Mouse (Mus musculus) c-Kit-positive CD71-positive TER-119-negative erythroid progenitor cells, embryonic 14.5 days (primary cell): Measurements from ENCODE around the gene Csf2.
"Not testable (repeated sequence)": the region's sequence is repeated elsewhere in the genome, so short reads cannot be mapped to it uniquely, and the experiment has no call there.

Source experiments
- DNase-seq: peaks from one replicate; pipeline ENCODE4 v3.0.0-alpha.2; 2013; ENCODE audit warnings: low read depth

Gene Csf2

GRCm38 (mm10) chr11:54248940-54249717 is at the start of gene Csf2:
TSS of gene Csf2 (minus strand) at chr11:54249667.
- peak; percentile 44 for DNase-seq

GRCm38 (mm10) chr11:54298777-54299176 is 49.3 kb upstream of the Csf2 start:
- no peak for DNase-seq

GRCm38 (mm10) chr11:54297471-54297870 is 48.0 kb upstream of the Csf2 start:
- DNase-seq = not testable (repeated sequence)

- DNase-seq = no peak
Observed at GRCm38 (mm10) chr11:54296734-54297133, 47.3 kb upstream of the Csf2 start.

GRCm38 (mm10) chr11:54295971-54296370 is 46.5 kb upstream of the Csf2 start:
- DNase-seq = no peak

- no peak for DNase-seq
Observed at GRCm38 (mm10) chr11:54293980-54294807, 44.7 kb upstream of the Csf2 start.

- DNase-seq = no peak
Observed at GRCm38 (mm10) chr11:54292163-54292562, 42.7 kb upstream of the Csf2 start.

GRCm38 (mm10) chr11:54287821-54288453 is 38.5 kb upstream of the Csf2 start:
- no peak for DNase-seq

GRCm38 (mm10) chr11:54271437-54271949 is 22.0 kb upstream of the Csf2 start:
- no peak for DNase-seq

- DNase-seq = no peak
Observed at GRCm38 (mm10) chr11:54269191-54269896, 19.9 kb upstream of the Csf2 start.

- no peak for DNase-seq
Observed at GRCm38 (mm10) chr11:54267177-54267576, 17.7 kb upstream of the Csf2 start, which contains the start of gene Il3. TSS of gene Il3 (minus strand) at chr11:54267277.

- peak; percentile 46 for DNase-seq
Observed at GRCm38 (mm10) chr11:54264542-54264941, 15.1 kb upstream of the Csf2 start.

- peak; percentile 10 for DNase-seq
Observed at GRCm38 (mm10) chr11:54263405-54264031, 14.1 kb upstream of the Csf2 start.

- DNase-seq = peak; percentile 65
Observed at GRCm38 (mm10) chr11:54256624-54257376, 7.3 kb upstream of the Csf2 start.

GRCm38 (mm10) chr11:54254114-54254513 is 4.6 kb upstream of the Csf2 start:
- no peak for DNase-seq

- no peak for DNase-seq
Observed at GRCm38 (mm10) chr11:54250575-54250974, 1.1 kb upstream of the Csf2 start.

- no peak for DNase-seq
Observed at GRCm38 (mm10) chr11:54249748-54250147, 281 bp upstream of the Csf2 start.

- no peak for DNase-seq
Observed at GRCm38 (mm10) chr11:54247251-54247950, 2.1 kb downstream of the Csf2 start.

GRCm38 (mm10) chr11:54244465-54244864 is 5.0 kb downstream of the Csf2 start:
- DNase-seq = no peak

GRCm38 (mm10) chr11:54242494-54242893 is 7.0 kb downstream of the Csf2 start:
- DNase-seq = no peak
